Comparison of ENCODE assay signal across 12 mouse cellular contexts in genomic region chr3:67624629-67625028, GRCm38 (mm10). TPM values are rescaled to one million over a fixed set of nuclear protein-coding genes. Genes with fewer than 3 reads are reported as not detected.
DNase-seq lines count a peak whose midpoint lies in the region; ATAC-seq and TF ChIP-seq lines count a peak whose summit lies in the region.
"Had no signal": no experiment of that assay in that cellular context is flagged by ENCODE, and none has a peak within 500 bp of the region (broad histone marks: within the 10 kb centered on the region; RNA-seq: fewer than 3 reads in every experiment).

No protein-coding gene starts in this region.

- H3K27me3 ChIP-seq in embryonic facial prominence, embryonic 11.5 days (ENCODE audit: control insufficient read depth, insufficient read depth, low read length), result no peaks in the 10 kb centered on the region
- H3K27me3 ChIP-seq in embryonic facial prominence, embryonic 10.5 days (replicated peaks; ENCODE audit: low read depth, poor library complexity, severe bottlenecking), result no peaks in the 10 kb centered on the region
- no peaks in the 10 kb centered on the region for H3K27me3 ChIP-seq in midbrain, postnatal 0 days (ENCODE audit: insufficient read depth, low read length)
- no peaks in the 10 kb centered on the region for H3K27me3 ChIP-seq in cerebellum, adult 2 months (ENCODE audit: control insufficient read depth, insufficient read depth, low read length)
- H3K27me3 ChIP-seq: embryonic facial prominence, embryonic 12.5 days; liver, embryonic 13.5 days had no signal

- H3K4me2 ChIP-seq in embryonic facial prominence, embryonic 11.5 days (ENCODE audit: low read depth, low read length), result no peak overlapping the region
- H3K4me2 ChIP-seq in midbrain, postnatal 0 days (ENCODE audit: low read depth, low read length, poor library complexity, severe bottlenecking), result no peak overlapping the region
- H3K4me2 ChIP-seq: embryonic facial prominence, embryonic 12.5 days; liver, embryonic 13.5 days had no signal

- H3K27ac ChIP-seq in embryonic facial prominence, embryonic 11.5 days (replicated peaks; ENCODE audit: low read depth, low read length), result no peak overlapping the region
- no peak overlapping the region for H3K27ac ChIP-seq in embryonic facial prominence, embryonic 10.5 days (replicated peaks)
- no peak overlapping the region for H3K27ac ChIP-seq in cortical plate, adult 2 months (ENCODE audit: insufficient read depth, low read length)
- no peak overlapping the region for H3K27ac ChIP-seq in midbrain, postnatal 0 days (ENCODE audit: low read depth, low read length)
- H3K27ac ChIP-seq in cerebellum, adult 2 months (ENCODE audit: insufficient read depth, low read length), result no peak overlapping the region
- H3K27ac ChIP-seq: embryonic facial prominence, embryonic 12.5 days; liver, embryonic 13.5 days had no signal

- H3K9ac ChIP-seq in embryonic facial prominence, embryonic 11.5 days (replicated peaks; ENCODE audit: low read length), result no peak overlapping the region
- no peak overlapping the region for H3K9ac ChIP-seq in midbrain, postnatal 0 days (replicated peaks; ENCODE audit: low read length, poor library complexity, severe bottlenecking)
- H3K9ac ChIP-seq: embryonic facial prominence, embryonic 12.5 days; liver, embryonic 13.5 days had no signal

- WGBS in embryonic facial prominence, embryonic 11.5 days, result 73% methylated on average over 1 of the region's 1 CpGs
- 86% methylated on average over 1 of the region's 1 CpGs for WGBS in embryonic facial prominence, embryonic 10.5 days
- 77% methylated on average over 1 of the region's 1 CpGs for WGBS in midbrain, postnatal 0 days
- WGBS in cerebellum, adult 2 months, result 90% methylated on average over 1 of the region's 1 CpGs

- no peak overlapping the region for H3K4me3 ChIP-seq in embryonic facial prominence, embryonic 11.5 days (ENCODE audit: low read depth, low read length)
- no peak overlapping the region for H3K4me3 ChIP-seq in embryonic facial prominence, embryonic 10.5 days
- H3K4me3 ChIP-seq in cortical plate, adult 2 months (ENCODE audit: insufficient read depth, low read length), result no peak overlapping the region
- no peak overlapping the region for H3K4me3 ChIP-seq in midbrain, postnatal 0 days (ENCODE audit: low read depth, low read length)
- H3K4me3 ChIP-seq in cerebellum, adult 2 months (replicated peaks; ENCODE audit: insufficient read depth, low read depth, low read length), result no peak overlapping the region
- H3K4me3 ChIP-seq: embryonic facial prominence, embryonic 12.5 days; liver, embryonic 13.5 days; myocyte had no signal

- ATAC-seq in embryonic facial prominence, embryonic 11.5 days (replicated peaks; ENCODE audit: insufficient number of reproducible peaks, low FRiP score, low TSS enrichment, low read depth), result no peak
- ATAC-seq in midbrain, postnatal 0 days (ENCODE audit: low FRiP score), result peak; percentile 59; the same call in 1 of the 2 replicates

- DNase-seq in embryonic facial prominence, embryonic 11.5 days (ENCODE audit: low spot score), result peak; percentile 48
- DNase-seq in embryonic facial prominence, embryonic 10.5 days (ENCODE audit: low spot score), result no peak
- DNase-seq in layer of hippocampus, postnatal 10 days (ENCODE audit: low spot score in 2 of 2), result peak; percentile 6 to 18
- DNase-seq in layer of hippocampus, postnatal 36 days, result no peak
- peak; percentile 64 for DNase-seq in midbrain, postnatal 0 days (ENCODE audit: low spot score)
- no peak for DNase-seq in natural killer cell, adult 2 months (ENCODE audit: low spot score in 2 of 2)
- no peak for DNase-seq in cerebellum, adult 2 months
- DNase-seq: adrenal gland, adult 2 months; liver, embryonic 13.5 days had no signal

- H3K36me3 ChIP-seq in embryonic facial prominence, embryonic 11.5 days (replicated peaks; ENCODE audit: control insufficient read depth, insufficient read depth, low read depth, low read length), result no peaks in the 10 kb centered on the region
- no peaks in the 10 kb centered on the region for H3K36me3 ChIP-seq in embryonic facial prominence, embryonic 10.5 days (replicated peaks)
- H3K36me3 ChIP-seq in midbrain, postnatal 0 days (ENCODE audit: insufficient read depth, low read length), result no peaks in the 10 kb centered on the region
- H3K36me3 ChIP-seq: embryonic facial prominence, embryonic 12.5 days; liver, embryonic 13.5 days had no signal

- no peaks in the 10 kb centered on the region for H3K4me1 ChIP-seq in embryonic facial prominence, embryonic 11.5 days (ENCODE audit: control insufficient read depth, insufficient read depth, low read length)
- H3K4me1 ChIP-seq in embryonic facial prominence, embryonic 10.5 days, result no peaks in the 10 kb centered on the region
- no peaks in the 10 kb centered on the region for H3K4me1 ChIP-seq in cortical plate, adult 2 months (ENCODE audit: control insufficient read depth, insufficient read depth, low read length)
- no peaks in the 10 kb centered on the region for H3K4me1 ChIP-seq in midbrain, postnatal 0 days (ENCODE audit: insufficient read depth, low read length)
- no peaks in the 10 kb centered on the region for H3K4me1 ChIP-seq in cerebellum, adult 2 months (ENCODE audit: control insufficient read depth, insufficient read depth, low read length)
- H3K4me1 ChIP-seq: embryonic facial prominence, embryonic 12.5 days; liver, embryonic 13.5 days had no signal

- H3K9me3 ChIP-seq in embryonic facial prominence, embryonic 11.5 days (replicated peaks; ENCODE audit: control insufficient read depth, low read length), result no peaks in the 10 kb centered on the region
- no peaks in the 10 kb centered on the region for H3K9me3 ChIP-seq in embryonic facial prominence, embryonic 10.5 days
- H3K9me3 ChIP-seq in midbrain, postnatal 0 days (ENCODE audit: low read length), result no peaks in the 10 kb centered on the region
- H3K9me3 ChIP-seq: embryonic facial prominence, embryonic 12.5 days; liver, embryonic 13.5 days had no signal

- TF ChIP-seq POLR2A in cortical plate, adult 2 months (IDR thresholded peaks at IDR 0.05; ENCODE audit: extremely low read depth, insufficient read depth, low read length), result no peak
- no peak for TF ChIP-seq POLR2A in cerebellum, adult 2 months (IDR thresholded peaks at IDR 0.05; ENCODE audit: borderline replicate concordance, insufficient read depth, low read length)

- TF ChIP-seq CTCF in cortical plate, adult 2 months (IDR thresholded peaks at IDR 0.05; ENCODE audit: extremely low read depth, insufficient read depth, low read length), result peak; percentile 35; the same call in 1 of the 2 replicates
- peak; percentile 75 for TF ChIP-seq CTCF in midbrain, postnatal 0 days (IDR thresholded peaks at IDR 0.05)
- no peak for TF ChIP-seq CTCF in cerebellum, adult 2 months (IDR thresholded peaks at IDR 0.05; ENCODE audit: borderline replicate concordance, insufficient read depth, low read depth, low read length)

RNA-seq across cellular contexts. Expression of gene Mfsd1, which starts 42.1 kb away (rescaled TPM):
- polyA plus RNA-seq in embryonic facial prominence, embryonic 11.5 days (2014; fragmentation: Nextera tagmentation; extraction: Ambion mirVana), result 76.3 and 76.6 TPM in 2 replicates
- 59.6 and 61.3 TPM in 2 replicates for polyA plus RNA-seq in embryonic facial prominence, embryonic 10.5 days (2016; fragmentation: Nextera tagmentation; extraction: Ambion mirVana)
- 10 to 100 TPM; 47.7 to 51.1 TPM for total RNA-seq in layer of hippocampus, postnatal 10 days (2021)
- total RNA-seq in layer of hippocampus, postnatal 36 days (2021), result 10 to 100 TPM; 38.6 to 41.7 TPM
- polyA plus RNA-seq in cortical plate, adult 2 months (2012; rRNA removed), result 23.5 and 24.5 TPM in 2 replicates
- 24.7 and 26.0 TPM in 2 replicates for total RNA-seq in midbrain, postnatal 0 days (2014; rRNA removed)
- 25.8 and 27.7 TPM in 2 replicates for polyA plus RNA-seq in midbrain, postnatal 0 days (2015; fragmentation: Nextera tagmentation; extraction: Ambion mirVana)
- polyA plus RNA-seq in cerebellum, adult 2 months (2012; rRNA removed), result 21.4 and 23.6 TPM in 2 replicates

Comparison
In these comparisons a context has a peak if more than half of its experiments do, and no peak if none do; other contexts are left out.
1. DNase-seq: peak in embryonic facial prominence, embryonic 11.5 days (single experiment), layer of hippocampus, postnatal 10 days (2 of 2) and midbrain, postnatal 0 days (single experiment); none in embryonic facial prominence, embryonic 10.5 days (single experiment), layer of hippocampus, postnatal 36 days (0 of 2), natural killer cell, adult 2 months (0 of 2) and cerebellum, adult 2 months (0 of 2).